ENCODE assay signal across 18 mouse cellular contexts in the genomic region with DNA sequence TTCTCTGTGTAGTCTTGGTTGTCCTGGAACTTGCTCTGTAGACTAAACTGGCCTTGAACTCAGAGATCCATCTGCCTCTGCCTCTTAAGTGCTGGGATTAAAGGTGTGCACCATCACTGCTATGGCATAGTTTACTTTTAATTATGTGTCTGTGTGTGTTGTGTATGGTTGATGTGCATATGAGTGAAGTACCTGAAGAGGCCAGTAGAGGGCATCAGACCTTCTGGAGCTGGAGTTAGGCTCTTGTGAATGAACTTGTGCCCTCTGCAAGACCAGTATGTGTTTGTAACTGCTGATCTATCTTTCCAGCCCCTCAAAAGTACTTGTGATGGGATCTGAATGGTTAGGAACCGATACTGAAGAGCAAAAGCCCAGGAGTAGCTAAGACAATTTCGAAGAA. TPM values are rescaled to one million over a fixed set of nuclear protein-coding genes. Genes with fewer than 3 reads are reported as not detected.
A peak's percentile ranks its signal among the peaks of the same experiment; 100 is the strongest.
DNase-seq lines count a peak whose midpoint lies in the region; ATAC-seq and TF ChIP-seq lines count a peak whose summit lies in the region.
"Had no signal": no experiment of that assay in that cellular context is flagged by ENCODE, and none has a peak within 500 bp of the region (broad histone marks: within the 10 kb centered on the region; RNA-seq: fewer than 3 reads in every experiment).

No protein-coding gene starts in this region.

- H3K4me1 ChIP-seq in hindbrain, postnatal 0 days (ENCODE audit: insufficient read depth, low read length), result 0 out of 2 replicates have a peak, but pooled peaks cover 2% of the 10 kb centered on the region
- H3K4me1 ChIP-seq in hindbrain, embryonic 16.5 days (ENCODE audit: control insufficient read depth, insufficient read depth, low read depth, low read length), result no peaks in the 10 kb centered on the region
- H3K4me1 ChIP-seq in thymus, adult 2 months (replicated peaks; ENCODE audit: control insufficient read depth, insufficient read depth, low read length), result no peaks in the 10 kb centered on the region
- H3K4me1 ChIP-seq in intestine, embryonic 15.5 days (replicated peaks), result no peaks in the 10 kb centered on the region
- H3K4me1 ChIP-seq: limb, embryonic 15.5 days; stomach, embryonic 15.5 days had no signal

- DNase-seq in hindbrain, postnatal 0 days (ENCODE audit: low spot score), result no peak
- DNase-seq in thymus, adult 2 months, result peak; percentile 2
- no peak for DNase-seq in thymus, postnatal 25 days
- DNase-seq in R1 (ENCODE audit: low read depth, low spot score), result peak; percentile 72
- peak; percentile 19 for DNase-seq in splenic B cell, adult 2 months (ENCODE audit: low read depth, low spot score)
- DNase-seq in urinary bladder, adult 2 months (ENCODE audit: low spot score), result no peak
- DNase-seq: adrenal gland, postnatal 25 days; cerebellum, adult 9-10 months; lung, postnatal 4 days; right cerebral cortex, postnatal 4 days had no signal

- no peaks in the 10 kb centered on the region for H3K36me3 ChIP-seq in hindbrain, postnatal 0 days (ENCODE audit: insufficient read depth, low read length)
- H3K36me3 ChIP-seq in hindbrain, embryonic 16.5 days (ENCODE audit: control insufficient read depth, insufficient read depth, low read length), result no peaks in the 10 kb centered on the region
- no peaks in the 10 kb centered on the region for H3K36me3 ChIP-seq in thymus, adult 2 months (ENCODE audit: control insufficient read depth, insufficient read depth, low read length)
- H3K36me3 ChIP-seq in splenic B cell, adult 2 months (ENCODE audit: control insufficient read depth, insufficient read depth, low read length, poor library complexity, severe bottlenecking), result no peaks in the 10 kb centered on the region
- no peaks in the 10 kb centered on the region for H3K36me3 ChIP-seq in intestine, embryonic 15.5 days
- H3K36me3 ChIP-seq: limb, embryonic 15.5 days; stomach, embryonic 15.5 days had no signal

- H3K27me3 ChIP-seq in hindbrain, postnatal 0 days (ENCODE audit: insufficient read depth, low read length), result no peaks in the 10 kb centered on the region
- H3K27me3 ChIP-seq in hindbrain, embryonic 16.5 days (replicated peaks; ENCODE audit: control insufficient read depth, insufficient read depth, low read length), result peaks cover 2% of the 10 kb centered on the region
- no peaks in the 10 kb centered on the region for H3K27me3 ChIP-seq in thymus, adult 2 months (ENCODE audit: control insufficient read depth, insufficient read depth, low read length)
- no peaks in the 10 kb centered on the region for H3K27me3 ChIP-seq in splenic B cell, adult 2 months (ENCODE audit: control insufficient read depth, insufficient read depth, low read length, poor library complexity, severe bottlenecking)
- H3K27me3 ChIP-seq in intestine, embryonic 15.5 days (replicated peaks), result peaks cover 18% of the 10 kb centered on the region

- H3K27ac ChIP-seq in hindbrain, postnatal 0 days, result no peak overlapping the region
- no peak overlapping the region for H3K27ac ChIP-seq in hindbrain, embryonic 16.5 days (ENCODE audit: low read depth, low read length)
- H3K27ac ChIP-seq in thymus, adult 2 months (ENCODE audit: control insufficient read depth, insufficient read depth, low read length), result no peak overlapping the region
- H3K27ac ChIP-seq in intestine, embryonic 15.5 days, result no peak overlapping the region
- H3K27ac ChIP-seq: limb, embryonic 15.5 days; stomach, embryonic 15.5 days had no signal

- TF ChIP-seq CTCF in hindbrain, postnatal 0 days (IDR thresholded peaks at IDR 0.05; ENCODE audit: low read depth), result peak; percentile 67
- TF ChIP-seq CTCF in thymus, adult 2 months (IDR thresholded peaks at IDR 0.05; ENCODE audit: borderline replicate concordance, control insufficient read depth, extremely low read depth, insufficient read depth, low read length, poor library complexity), result no peak

- no peaks in the 10 kb centered on the region for H3K9me3 ChIP-seq in hindbrain, postnatal 0 days (ENCODE audit: low read length)
- no peaks in the 10 kb centered on the region for H3K9me3 ChIP-seq in hindbrain, embryonic 16.5 days (ENCODE audit: control insufficient read depth, low read length)
- H3K9me3 ChIP-seq in intestine, embryonic 15.5 days, result no peaks in the 10 kb centered on the region
- H3K9me3 ChIP-seq: limb, embryonic 15.5 days; stomach, embryonic 15.5 days had no signal

- ATAC-seq in hindbrain, postnatal 0 days, result no peak
- no peak for ATAC-seq in hindbrain, embryonic 16.5 days
- ATAC-seq in intestine, embryonic 15.5 days, result no peak
- ATAC-seq: midbrain, embryonic 16.5 days had no signal

- H3K9ac ChIP-seq in hindbrain, postnatal 0 days (replicated peaks; ENCODE audit: low read length), result no peak overlapping the region
- no peak overlapping the region for H3K9ac ChIP-seq in hindbrain, embryonic 16.5 days (ENCODE audit: low read depth, low read length)
- no peak overlapping the region for H3K9ac ChIP-seq in intestine, embryonic 15.5 days
- H3K9ac ChIP-seq: limb, embryonic 15.5 days; stomach, embryonic 15.5 days had no signal

- TF ChIP-seq POLR2A in thymus, adult 2 months (IDR thresholded peaks at IDR 0.05; ENCODE audit: control insufficient read depth, extremely low read depth, insufficient read depth, low read length, poor library complexity), result no peak

- H3K4me3 ChIP-seq in hindbrain, postnatal 0 days (ENCODE audit: low read length), result no peak overlapping the region
- H3K4me3 ChIP-seq in hindbrain, embryonic 16.5 days (ENCODE audit: low read length), result no peak overlapping the region
- no peak overlapping the region for H3K4me3 ChIP-seq in thymus, adult 2 months (ENCODE audit: control insufficient read depth, insufficient read depth, low read length)
- H3K4me3 ChIP-seq in intestine, embryonic 15.5 days (replicated peaks), result no peak overlapping the region
- H3K4me3 ChIP-seq: limb, embryonic 15.5 days; stomach, embryonic 15.5 days had no signal

- WGBS in hindbrain, postnatal 0 days, result 96% methylated on average over 2 of the region's 2 CpGs
- WGBS in hindbrain, embryonic 16.5 days, result 97% methylated on average over 2 of the region's 2 CpGs
- 87% methylated on average over 2 of the region's 2 CpGs for WGBS in thymus, adult 2 months
- WGBS in intestine, embryonic 15.5 days, result 87% methylated on average over 2 of the region's 2 CpGs

- no peak overlapping the region for H3K4me2 ChIP-seq in hindbrain, postnatal 0 days (ENCODE audit: low read depth, low read length)
- no peak overlapping the region for H3K4me2 ChIP-seq in hindbrain, embryonic 16.5 days (ENCODE audit: low read length)
- H3K4me2 ChIP-seq in intestine, embryonic 15.5 days (replicated peaks), result no peak overlapping the region
- H3K4me2 ChIP-seq: limb, embryonic 15.5 days; stomach, embryonic 15.5 days had no signal

RNA-seq across cellular contexts. Expression of gene Ppp2r2c, which starts 7.2 kb away (rescaled TPM):
- 255 and 263 TPM in 2 replicates for total RNA-seq in hindbrain, postnatal 0 days (2014; rRNA removed)
- polyA plus RNA-seq in hindbrain, postnatal 0 days (2015; fragmentation: Nextera tagmentation; extraction: Ambion mirVana), result 103 and 105 TPM in 2 replicates
- 52.4 and 58.2 TPM in 2 replicates for polyA plus RNA-seq in hindbrain, embryonic 16.5 days (2015; fragmentation: Nextera tagmentation; extraction: Ambion mirVana)
- polyA plus RNA-seq in thymus, adult 2 months (2012; rRNA removed), result 0.09 and 0.16 TPM in 2 replicates
- 0.73 and 0.89 TPM in 2 replicates for polyA plus RNA-seq in intestine, embryonic 15.5 days (2015; fragmentation: Nextera tagmentation; extraction: Ambion mirVana)
- 0.11 and 0.12 TPM in 2 replicates for polyA plus RNA-seq in urinary bladder, adult 2 months (2012; rRNA removed)
- total RNA-seq: hematopoietic stem cell, adult 5-6 weeks; neutrophil, adult 5-6 weeks had no signal
- polyA plus RNA-seq: kidney, embryonic 16.5 days had no signal

RNA-seq across cellular contexts. Expression of gene Man2b2, which starts 30.6 kb away (rescaled TPM):
- 30.0 and 30.2 TPM in 2 replicates for total RNA-seq in hindbrain, postnatal 0 days (2014; rRNA removed)
- polyA plus RNA-seq in hindbrain, postnatal 0 days (2015; fragmentation: Nextera tagmentation; extraction: Ambion mirVana), result 16.0 and 17.9 TPM in 2 replicates
- 13.8 and 15.2 TPM in 2 replicates for polyA plus RNA-seq in hindbrain, embryonic 16.5 days (2015; fragmentation: Nextera tagmentation; extraction: Ambion mirVana)
- 76.3 and 78.1 TPM in 2 replicates for polyA plus RNA-seq in thymus, adult 2 months (2012; rRNA removed)
- 26.4 and 30.6 TPM in 2 replicates for polyA plus RNA-seq in intestine, embryonic 15.5 days (2015; fragmentation: Nextera tagmentation; extraction: Ambion mirVana)
- polyA plus RNA-seq in urinary bladder, adult 2 months (2012; rRNA removed), result 42.0 and 46.6 TPM in 2 replicates

Comparison
In these comparisons a context has a peak if more than half of its experiments do, and no peak if none do; other contexts are left out.
1. DNase-seq: peak in thymus, adult 2 months (single experiment), R1 (single experiment) and splenic B cell, adult 2 months (single experiment); none in hindbrain, postnatal 0 days (single experiment), thymus, postnatal 25 days (single experiment) and urinary bladder, adult 2 months (single experiment).
2. RNA of gene Ppp2r2c, which starts 7.2 kb away (polyA plus RNA-seq): 103 to 105 TPM in hindbrain, postnatal 0 days and 52.4 to 58.2 TPM in hindbrain, embryonic 16.5 days; 0.73 to 0.89 TPM in intestine, embryonic 15.5 days, 0.09 to 0.16 TPM in thymus, adult 2 months and 0.11 to 0.12 TPM in urinary bladder, adult 2 months; every median in the first group is over 10 times any median in the second.